Mouse (Mus musculus) stomach, embryonic 16.5 days (tissue): ENCODE data around the gene Cmbl. TPM values are rescaled to one million over a fixed set of nuclear protein-coding genes. Genes with fewer than 3 reads are reported as not detected.

Source experiments
- ATAC-seq: fragments of 200-750 bp; cut with Nextera tagmentation; 2 replicates; pipeline ENCODE4 v1.8.0; 2017; ENCODE audit warnings: moderate number of reproducible peaks, moderate TSS enrichment; ENCODE audit not compliant: insufficient read depth, low FRiP score
- H3K27ac ChIP-seq: fragments of 300-500 bp; sonication (generic); 2 replicates; pipeline ENCODE4 v1.5.1; 2014; ENCODE audit warnings: low read length
- H3K27me3 ChIP-seq: fragments of 300-500 bp; sonication (generic); 2 replicates; pipeline ENCODE4 v1.6.1; 2014; ENCODE audit warnings: low read length, control low read depth, mixed read lengths; ENCODE audit not compliant: control insufficient read depth, insufficient read depth
- H3K36me3 ChIP-seq: fragments of 300-500 bp; sonication (generic); 2 replicates; pipeline ENCODE4 v1.6.1; 2014; ENCODE audit warnings: low read length; ENCODE audit not compliant: control insufficient read depth, insufficient read depth
- H3K4me1 ChIP-seq: fragments of 300-500 bp; sonication (generic); 2 replicates; pipeline ENCODE4 v1.6.1; 2014; ENCODE audit warnings: low read length, control low read depth, mixed read lengths; ENCODE audit not compliant: control insufficient read depth, insufficient read depth
- H3K4me2 ChIP-seq: fragments of 300-500 bp; sonication (generic); 2 replicates; pipeline ENCODE4 v1.6.1; 2014; ENCODE audit warnings: low read depth, low read length, mixed read lengths
- H3K4me3 ChIP-seq: fragments of 300-500 bp; sonication (generic); replicated peaks from 2 replicates; pipeline ENCODE4 v1.5.1; 2014; ENCODE audit warnings: mild to moderate bottlenecking, low read length
- H3K9ac ChIP-seq: fragments of 300-500 bp; sonication (generic); 2 replicates; pipeline ENCODE4 v1.6.1; 2014; ENCODE audit warnings: low read length
- H3K9me3 ChIP-seq: fragments of 300-500 bp; sonication (generic); replicated peaks from 2 replicates; pipeline ENCODE4 v1.6.1; 2016; ENCODE audit warnings: low read length, control low read depth; ENCODE audit not compliant: control insufficient read depth
- WGBS: fragments of 180-500 bp; shearing (Covaris S2); extraction: QIAGEN DNeasy Blood & Tissue Kit; methylation state at CpG from one replicate; pipeline ENCODE4 v1.1.7; 2014; 5-methylcytosine and 5-hydroxymethylcytosine counted together
- polyA plus RNA-seq: library from polyadenylated mRNA; unstranded; fragments of >200 nt; fragmentation: Nextera tagmentation; extraction: Ambion mirVana; gene quantifications from 2 replicates; pipeline ENCODE4 v1.2.1, GENCODE M21; 2015

The Cmbl gene
- polyA plus RNA-seq, 1 experiment from 2014 or later, result 24.3 TPM

DNA sequence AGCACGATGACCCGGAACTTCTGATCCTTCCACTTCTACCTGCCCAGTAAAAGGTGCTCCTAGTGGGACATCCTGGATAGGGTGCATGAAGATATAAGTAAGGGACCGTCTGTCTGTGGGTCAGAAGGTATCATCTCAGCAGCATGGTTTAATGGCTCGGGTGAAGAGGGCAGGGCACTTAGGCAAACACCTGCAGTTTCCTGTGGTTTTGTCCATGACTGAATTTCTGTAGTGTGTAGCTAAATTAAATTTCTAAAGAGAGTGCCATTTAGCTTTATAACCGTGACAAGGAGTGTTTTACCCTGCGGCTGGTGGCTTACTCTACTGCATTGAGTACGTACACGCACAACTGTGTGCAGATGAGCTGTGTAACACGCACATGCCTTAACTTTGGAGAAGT lies 52.1 kb downstream of the Cmbl start:
- Histone ChIP-seq H3K9ac (no peak overlapping the region), H3K4me1 (no peaks in the 10 kb centered on the region), H3K27me3 (no peaks in the 10 kb centered on the region), H3K4me2 (no peak overlapping the region), H3K36me3 (peaks cover 20% of the 10 kb centered on the region; the same call in 1 of the 2 replicates), H3K4me3 (no peak overlapping the region), H3K27ac (no peak overlapping the region), H3K9me3 (no peaks in the 10 kb centered on the region)
- WGBS, result 90% methylated on average over 9 of the region's 9 CpGs
- ATAC-seq, result no peak

DNA sequence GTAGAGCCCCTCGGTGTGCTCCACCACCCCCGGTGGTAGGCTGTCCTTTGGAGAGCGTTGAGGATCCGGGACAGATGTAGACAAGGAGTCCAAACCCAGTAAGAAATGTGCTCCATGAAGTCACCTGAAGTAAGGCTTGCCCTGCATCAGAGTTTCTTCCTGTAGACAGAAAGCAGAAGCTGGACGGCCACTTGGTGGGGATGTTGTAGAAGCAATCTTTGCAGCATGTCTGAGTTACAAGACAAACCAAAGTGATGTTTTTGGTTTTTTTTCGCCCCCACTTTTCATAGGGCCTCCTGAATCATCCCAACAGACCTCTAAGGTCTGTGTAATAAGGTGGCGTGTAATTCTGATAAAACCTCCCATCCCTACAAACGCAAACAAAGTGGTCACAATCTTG lies 54.3 kb downstream of the Cmbl start:
- H3K27me3 ChIP-seq, result no peaks in the 10 kb centered on the region
- WGBS, result 88% methylated on average over 8 of the region's 8 CpGs
- H3K27ac ChIP-seq, result no peak overlapping the region
- no peak overlapping the region for H3K4me2 ChIP-seq
- H3K4me3 ChIP-seq, result no peak overlapping the region
- no peak overlapping the region for H3K9ac ChIP-seq
- H3K9me3 ChIP-seq, result no peaks in the 10 kb centered on the region; the same call in 1 of the 2 replicates
- H3K36me3 ChIP-seq, result peaks cover 26% of the 10 kb centered on the region
- H3K4me1 ChIP-seq, result no peaks in the 10 kb centered on the region
- no peak for ATAC-seq

DNA sequence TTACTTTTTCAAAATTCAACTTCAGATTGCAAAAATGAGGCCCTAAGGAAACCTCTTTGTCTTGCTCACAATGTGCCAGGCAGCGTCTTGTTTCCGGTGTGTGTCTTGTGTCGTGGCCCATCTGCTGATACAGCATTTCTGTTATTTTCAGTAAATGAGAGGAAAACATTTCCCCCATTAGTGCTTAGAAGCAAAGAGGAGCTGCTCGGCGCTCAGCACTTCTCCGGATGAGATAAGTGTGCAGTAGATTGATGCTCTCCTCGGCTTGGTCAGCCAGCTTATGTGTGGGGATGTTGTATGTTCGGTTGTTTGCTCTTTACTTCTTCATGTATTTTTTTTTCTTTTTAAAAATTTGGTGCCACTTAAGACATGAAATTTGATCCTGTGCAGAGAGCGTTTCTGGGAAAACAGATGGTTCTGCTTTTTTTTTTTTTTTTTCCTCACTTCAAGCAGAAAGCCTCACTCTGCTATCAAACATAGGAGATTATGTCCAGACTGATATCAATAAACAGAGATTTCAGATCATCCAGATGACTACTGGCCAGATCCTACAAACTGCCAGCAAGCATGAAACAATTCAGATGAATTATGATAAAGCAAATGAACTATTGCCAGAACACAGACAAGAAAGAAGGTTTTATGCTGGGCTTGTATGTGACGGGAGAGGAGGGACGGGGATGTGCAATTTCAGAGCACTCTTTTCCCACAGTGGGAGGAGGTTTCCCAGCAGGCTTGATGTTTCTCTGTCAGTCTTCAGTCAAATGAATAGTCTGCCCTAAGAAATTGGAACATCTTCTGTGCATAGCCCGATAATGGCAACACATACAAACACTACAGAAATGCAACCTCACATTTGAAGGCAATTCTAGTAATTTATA lies 62.3 kb downstream of the Cmbl start:
- ATAC-seq, result no peak
- 0 out of 2 replicates have a peak overlapping the region, but pooled peaks have one; percentile 15 for H3K4me2 ChIP-seq
- WGBS, result 33% methylated on average over 12 of the region's 12 CpGs

DNA sequence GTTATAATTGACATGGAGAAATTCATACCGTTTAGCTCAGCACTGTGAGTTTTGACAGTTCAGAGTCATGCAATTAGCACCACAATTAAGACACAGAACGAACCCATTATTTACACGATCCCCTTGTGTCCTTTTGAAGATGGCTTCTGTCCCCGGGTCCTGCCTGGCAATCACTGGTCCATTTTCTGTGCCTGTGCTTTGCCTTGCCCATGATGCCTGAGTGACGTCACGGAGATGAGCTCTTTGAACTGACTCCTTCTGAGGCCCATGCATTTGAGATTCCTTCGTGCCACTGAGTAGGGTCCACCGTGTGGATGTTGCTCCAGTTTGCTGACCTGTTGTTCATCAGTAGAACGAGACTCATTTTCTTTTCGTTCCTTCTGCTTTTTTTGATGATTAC lies 63.0 kb downstream of the Cmbl start:
- Histone ChIP-seq H3K4me2 (no peak overlapping the region), H3K27me3 (no peaks in the 10 kb centered on the region), H3K9me3 (no peaks in the 10 kb centered on the region; the same call in 1 of the 2 replicates), H3K36me3 (peaks cover 6% of the 10 kb centered on the region), H3K4me1 (peaks cover 3% of the 10 kb centered on the region; the same call in 1 of the 2 replicates), H3K9ac (no peak overlapping the region), H3K4me3 (no peak overlapping the region), H3K27ac (no peak overlapping the region)
- 76% methylated on average over 10 of the region's 10 CpGs for WGBS
- ATAC-seq, result no peak

More for the DNA sequence above, 62.3 kb downstream of the Cmbl start:
- H3K9me3 ChIP-seq, result no peaks in the 10 kb centered on the region; the same call in 1 of the 2 replicates
- H3K4me3 ChIP-seq, result no peak overlapping the region
- peak overlapping the region; percentile 62; the same call in 1 of the 2 replicates for H3K27ac ChIP-seq
- H3K4me1 ChIP-seq, result peaks cover 3% of the 10 kb centered on the region; the same call in 1 of the 2 replicates
- H3K36me3 ChIP-seq, result peaks cover 6% of the 10 kb centered on the region
- no peaks in the 10 kb centered on the region for H3K27me3 ChIP-seq
- H3K9ac ChIP-seq, result no peak overlapping the region; the same call in 1 of the 2 replicates

DNA sequence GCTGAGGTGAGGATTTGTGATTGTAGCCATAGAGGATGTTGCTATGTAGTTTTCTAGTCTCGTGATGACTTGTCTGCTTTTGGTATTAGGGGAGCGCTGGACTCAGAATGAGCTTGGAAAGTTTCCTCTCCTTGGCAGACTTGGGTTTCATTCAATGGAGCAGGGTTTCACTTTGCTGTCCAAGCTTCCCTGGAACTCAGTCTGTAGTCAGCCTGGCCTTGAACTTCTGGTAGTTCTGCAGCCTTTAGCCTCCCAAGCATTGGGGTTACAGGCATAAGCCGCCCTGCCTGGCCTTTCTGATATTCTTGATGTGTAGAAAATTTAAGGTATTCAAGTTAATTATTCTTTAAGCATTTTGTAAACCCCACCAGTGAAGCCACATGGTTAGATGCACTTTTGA lies 64.4 kb downstream of the Cmbl start:
- Histone ChIP-seq H3K9me3 (no peaks in the 10 kb centered on the region), H3K36me3 (no peaks in the 10 kb centered on the region), H3K4me1 (peaks cover 3% of the 10 kb centered on the region; the same call in 1 of the 2 replicates), H3K4me2 (no peak overlapping the region), H3K27ac (no peak overlapping the region), H3K9ac (no peak overlapping the region), H3K27me3 (no peaks in the 10 kb centered on the region), H3K4me3 (no peak overlapping the region)
- 85% methylated on average over 3 of the region's 3 CpGs for WGBS
- ATAC-seq, result no peak

DNA sequence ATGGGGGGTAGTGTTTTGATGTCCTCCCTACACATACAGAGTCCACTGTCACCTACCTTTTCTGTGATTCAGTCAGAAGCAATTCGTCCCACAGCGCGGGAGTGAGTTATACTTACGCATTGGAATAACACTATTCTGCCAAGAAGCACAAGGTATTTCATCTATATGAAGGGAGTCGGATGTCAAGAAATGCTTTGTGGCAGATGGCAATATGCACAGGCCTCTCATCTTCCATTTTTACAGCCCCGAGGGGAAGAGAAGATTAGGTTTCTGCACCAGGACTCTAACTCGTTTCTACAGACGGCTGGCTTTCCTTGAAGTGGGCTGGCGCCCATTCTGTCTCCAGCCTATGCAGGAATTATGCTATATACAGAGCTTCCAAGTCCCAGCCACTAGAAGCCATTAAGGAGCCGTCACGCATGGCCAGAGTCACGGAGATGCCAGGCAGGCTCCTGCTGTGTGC lies 66.2 kb downstream of the Cmbl start:
- 84% methylated on average over 12 of the region's 12 CpGs for WGBS
- Histone ChIP-seq H3K27me3 (no peaks in the 10 kb centered on the region), H3K9ac (no peak overlapping the region), H3K4me3 (no peak overlapping the region), H3K9me3 (no peaks in the 10 kb centered on the region), H3K36me3 (no peaks in the 10 kb centered on the region), H3K27ac (no peak overlapping the region), H3K4me2 (no peak overlapping the region), H3K4me1 (peaks cover 3% of the 10 kb centered on the region; the same call in 1 of the 2 replicates)
- ATAC-seq, result no peak

DNA sequence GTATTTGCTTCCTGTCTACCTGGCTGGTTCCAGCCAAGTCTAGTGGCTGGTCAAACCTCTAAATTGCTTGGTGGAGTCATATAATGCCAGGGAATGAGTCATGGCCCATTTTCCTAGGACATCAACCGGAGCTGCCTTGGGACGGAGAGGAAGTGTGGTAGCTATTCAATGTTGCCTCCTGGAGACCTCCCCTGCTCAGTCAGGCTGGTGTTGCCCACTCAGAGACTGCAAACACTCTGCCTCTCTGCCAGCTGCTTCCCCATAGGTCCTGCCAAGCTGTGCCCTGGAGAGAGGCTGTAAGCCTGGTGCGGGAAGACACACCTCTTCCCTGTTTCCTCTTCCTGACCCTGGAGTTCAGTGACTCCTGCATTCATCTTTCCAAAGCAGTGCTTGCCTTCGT lies 67.3 kb downstream of the Cmbl start:
- no peak overlapping the region for H3K4me2 ChIP-seq
- H3K27me3 ChIP-seq, result no peaks in the 10 kb centered on the region
- H3K36me3 ChIP-seq, result no peaks in the 10 kb centered on the region
- no peaks in the 10 kb centered on the region for H3K9me3 ChIP-seq
- H3K9ac ChIP-seq, result no peak overlapping the region
- no peaks in the 10 kb centered on the region; the same call in 1 of the 2 replicates for H3K4me1 ChIP-seq
- ATAC-seq, result no peak
- 80% methylated on average over 4 of the region's 4 CpGs for WGBS
- no peak overlapping the region for H3K4me3 ChIP-seq
- no peak overlapping the region for H3K27ac ChIP-seq

DNA sequence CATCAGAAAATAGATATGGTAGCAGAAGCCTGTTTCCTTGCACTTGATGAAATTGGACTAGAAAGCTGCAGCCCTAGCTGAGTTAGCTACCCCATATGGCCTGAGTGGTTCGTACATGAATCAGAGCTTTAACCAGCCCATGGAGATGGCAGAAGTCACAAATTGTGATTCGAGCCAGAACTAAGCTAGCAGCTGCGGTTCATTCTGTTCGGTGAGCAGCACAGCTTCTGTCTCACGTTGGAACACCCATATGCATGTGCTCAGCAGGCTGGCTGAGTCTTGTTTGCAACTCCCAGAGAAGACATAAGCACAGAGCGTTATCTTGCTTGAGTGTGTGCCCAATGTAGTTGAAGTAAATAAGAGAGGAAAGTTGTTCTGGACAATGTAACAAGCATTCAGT lies 69.4 kb downstream of the Cmbl start:
- WGBS, result 73% methylated on average over 6 of the region's 6 CpGs
- no peak for ATAC-seq
- Histone ChIP-seq H3K9me3 (no peaks in the 10 kb centered on the region), H3K4me1 (no peaks in the 10 kb centered on the region), H3K27ac (no peak overlapping the region), H3K4me2 (no peak overlapping the region), H3K36me3 (no peaks in the 10 kb centered on the region), H3K4me3 (no peak overlapping the region), H3K27me3 (no peaks in the 10 kb centered on the region), H3K9ac (no peak overlapping the region)

DNA sequence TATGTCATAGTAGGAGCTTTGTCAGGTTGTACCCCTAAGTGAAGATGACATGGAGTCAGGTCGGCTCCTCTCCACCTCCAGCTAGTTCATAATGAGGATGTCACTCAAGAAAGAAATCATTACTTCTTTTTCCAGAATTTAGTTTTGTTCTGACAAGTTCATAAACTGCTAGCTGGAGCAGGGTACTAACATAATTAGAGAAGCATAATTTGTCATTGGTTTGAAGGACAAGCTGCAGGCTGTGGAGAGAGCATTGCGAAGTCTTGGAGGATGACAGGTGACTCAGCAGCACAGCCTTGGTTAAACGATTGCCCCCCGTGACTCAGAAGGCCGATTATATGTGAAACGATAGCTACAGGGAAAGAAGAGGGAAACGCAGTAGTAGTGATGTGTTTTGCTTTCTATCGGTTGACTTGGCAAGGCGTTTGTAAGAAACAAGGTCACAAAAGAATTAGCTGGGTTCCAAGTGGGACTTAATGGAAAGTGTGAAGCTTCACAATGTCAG lies 71.0 kb downstream of the Cmbl start:
- WGBS, result 77% methylated on average over 9 of the region's 9 CpGs
- H3K27ac ChIP-seq, result no peak overlapping the region
- H3K36me3 ChIP-seq, result no peaks in the 10 kb centered on the region
- H3K27me3 ChIP-seq, result no peaks in the 10 kb centered on the region
- H3K9me3 ChIP-seq, result no peaks in the 10 kb centered on the region
- no peak for ATAC-seq
- no peak overlapping the region for H3K4me3 ChIP-seq
- no peaks in the 10 kb centered on the region for H3K4me1 ChIP-seq
- no peak overlapping the region for H3K4me2 ChIP-seq
- H3K9ac ChIP-seq, result no peak overlapping the region
